Mouse (Mus musculus): ENCODE measurements around the gene Edn2. TPM values are rescaled to one million over a fixed set of nuclear protein-coding genes. Genes with fewer than 3 reads are reported as not detected.

Edn2 gene
- total and polyA plus RNA-seq, 2 experiments, result not detected

DNA sequence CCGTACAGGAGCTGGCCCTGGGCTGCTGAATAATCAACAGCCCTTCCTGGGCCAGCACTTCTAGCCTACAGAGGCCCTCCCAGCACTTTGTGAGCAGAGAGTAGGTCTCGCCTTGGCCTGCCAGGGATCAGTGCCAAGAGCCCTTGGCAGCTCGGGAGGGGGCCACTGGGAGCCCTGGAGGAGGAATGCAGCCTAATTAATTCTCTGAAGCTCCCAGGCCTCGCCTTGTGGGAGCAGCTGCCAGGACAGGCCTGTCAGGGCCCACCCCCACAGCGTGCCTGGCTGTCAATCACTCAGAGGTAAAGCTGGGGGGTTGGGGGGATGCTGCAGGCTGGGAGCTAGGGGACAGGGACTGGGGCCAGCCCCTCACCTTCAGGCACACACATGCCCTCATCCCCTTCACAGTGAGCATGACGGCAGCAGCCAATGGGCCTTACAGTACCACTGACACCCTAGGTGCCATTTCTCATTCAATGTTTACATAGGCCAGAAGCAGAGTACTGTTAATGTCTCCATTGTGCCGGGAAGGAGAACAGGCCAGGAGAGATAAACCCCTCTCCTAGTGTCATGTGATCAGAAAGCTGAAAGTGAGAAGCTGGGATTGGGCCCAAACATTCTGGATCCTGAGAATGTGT is 11.2 kb downstream of the Edn2 start:
- H3K9ac ChIP-seq (ENCODE audit: low read depth, low read length), result no peak overlapping the region
- 51% methylated on average over 7 of the region's 7 CpGs for WGBS
- no peak for DNase-seq (ENCODE audit: extremely low read depth, low read depth, low spot score)
- H3K4me1 ChIP-seq (ENCODE audit: control insufficient read depth, insufficient read depth, low read length), result no peaks in the 10 kb centered on the region
- no peak overlapping the region for H3K27ac ChIP-seq (replicated peaks; ENCODE audit: insufficient read depth, low read depth, low read length)
- no peaks in the 10 kb centered on the region for H3K36me3 ChIP-seq (ENCODE audit: control insufficient read depth, insufficient read depth, low read length)
- no peak overlapping the region for H3K4me3 ChIP-seq (ENCODE audit: insufficient read depth, low read depth, low read length)
- TF ChIP-seq CTCF (IDR thresholded peaks at IDR 0.05; ENCODE audit: low read depth, low read length) (no peak), POLR2A (IDR thresholded peaks at IDR 0.05; ENCODE audit: extremely low read depth, insufficient read depth, low read length) (no peak)
- no peaks in the 10 kb centered on the region for H3K27me3 ChIP-seq (ENCODE audit: control insufficient read depth, insufficient read depth, low read length)
- H3K79me2 ChIP-seq (ENCODE audit: control insufficient read depth, insufficient read depth, low read length), result no peaks in the 10 kb centered on the region

DNA sequence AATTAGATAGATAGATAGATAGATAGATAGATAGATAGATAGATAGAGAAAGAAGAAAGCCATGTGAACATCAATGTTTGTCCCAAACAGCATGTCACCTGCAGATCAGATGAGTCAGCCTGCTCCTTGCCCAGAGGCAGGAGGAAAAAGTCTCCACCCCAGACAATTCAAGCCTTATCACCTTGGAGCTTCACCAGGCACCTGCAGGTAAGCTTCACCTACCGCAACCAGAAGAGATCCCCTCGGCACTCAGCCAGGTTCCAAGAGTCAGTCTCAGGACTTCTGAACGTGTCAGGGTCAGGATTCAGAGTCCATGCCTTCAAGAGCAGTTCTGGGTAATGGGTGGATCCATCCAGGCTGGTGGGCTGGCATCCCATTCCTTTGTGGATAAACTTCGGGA is 18.1 kb downstream of the Edn2 start:
- WGBS, result 67% methylated on average over 4 of the region's 4 CpGs
- H3K4me1 ChIP-seq (ENCODE audit: control insufficient read depth, insufficient read depth, low read length), result no peaks in the 10 kb centered on the region
- H3K36me3 ChIP-seq (ENCODE audit: control insufficient read depth, insufficient read depth, low read length), result no peaks in the 10 kb centered on the region
- H3K9ac ChIP-seq (ENCODE audit: low read depth, low read length), result no peak overlapping the region
- H3K79me2 ChIP-seq (ENCODE audit: control insufficient read depth, insufficient read depth, low read length), result no peaks in the 10 kb centered on the region
- DNase-seq (ENCODE audit: extremely low read depth, low read depth, low spot score), result no peak
- H3K27ac ChIP-seq (replicated peaks; ENCODE audit: insufficient read depth, low read depth, low read length), result no peak overlapping the region
- H3K27me3 ChIP-seq (ENCODE audit: control insufficient read depth, insufficient read depth, low read length), result no peaks in the 10 kb centered on the region
- no peak overlapping the region for H3K4me3 ChIP-seq (ENCODE audit: insufficient read depth, low read depth, low read length)
- no peak for TF ChIP-seq POLR2A (IDR thresholded peaks at IDR 0.05; ENCODE audit: extremely low read depth, insufficient read depth, low read length)
- no peak for TF ChIP-seq CTCF (IDR thresholded peaks at IDR 0.05; ENCODE audit: low read depth, low read length)

DNA sequence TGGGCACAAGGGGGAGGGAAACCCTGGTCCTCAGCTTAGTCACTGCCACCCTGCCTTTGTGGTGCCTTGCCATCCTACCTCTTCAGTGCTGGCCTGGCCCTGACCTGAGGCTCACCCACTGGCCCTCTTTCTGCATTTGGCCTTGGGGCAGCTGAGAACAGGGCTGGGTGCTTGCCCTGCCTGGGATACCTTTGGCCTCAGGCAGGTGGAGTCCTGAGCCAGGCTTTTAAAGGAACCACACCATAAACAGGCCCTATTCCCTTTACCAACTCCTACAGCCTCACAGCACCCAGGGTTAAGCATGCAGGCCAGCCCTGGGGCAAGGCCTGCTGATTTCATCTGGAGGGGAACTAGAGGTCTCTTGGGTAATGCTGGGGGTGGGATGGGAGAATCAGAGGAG is 19.5 kb downstream of the Edn2 start:
- Histone ChIP-seq H3K4me1 (ENCODE audit: control insufficient read depth, insufficient read depth, low read length) (no peaks in the 10 kb centered on the region), H3K4me3 (ENCODE audit: insufficient read depth, low read depth, low read length) (no peak overlapping the region), H3K36me3 (ENCODE audit: control insufficient read depth, insufficient read depth, low read length) (no peaks in the 10 kb centered on the region), H3K27ac (replicated peaks; ENCODE audit: insufficient read depth, low read depth, low read length) (no peak overlapping the region), H3K9ac (ENCODE audit: low read depth, low read length) (no peak overlapping the region), H3K27me3 (ENCODE audit: control insufficient read depth, insufficient read depth, low read length) (no peaks in the 10 kb centered on the region), H3K79me2 (ENCODE audit: control insufficient read depth, insufficient read depth, low read length) (no peaks in the 10 kb centered on the region)
- DNase-seq (ENCODE audit: extremely low read depth, low read depth, low spot score), result peak; percentile 14
- TF ChIP-seq POLR2A (IDR thresholded peaks at IDR 0.05; ENCODE audit: extremely low read depth, insufficient read depth, low read length), result no peak
- no peak for TF ChIP-seq CTCF (IDR thresholded peaks at IDR 0.05; ENCODE audit: low read depth, low read length)

DNA sequence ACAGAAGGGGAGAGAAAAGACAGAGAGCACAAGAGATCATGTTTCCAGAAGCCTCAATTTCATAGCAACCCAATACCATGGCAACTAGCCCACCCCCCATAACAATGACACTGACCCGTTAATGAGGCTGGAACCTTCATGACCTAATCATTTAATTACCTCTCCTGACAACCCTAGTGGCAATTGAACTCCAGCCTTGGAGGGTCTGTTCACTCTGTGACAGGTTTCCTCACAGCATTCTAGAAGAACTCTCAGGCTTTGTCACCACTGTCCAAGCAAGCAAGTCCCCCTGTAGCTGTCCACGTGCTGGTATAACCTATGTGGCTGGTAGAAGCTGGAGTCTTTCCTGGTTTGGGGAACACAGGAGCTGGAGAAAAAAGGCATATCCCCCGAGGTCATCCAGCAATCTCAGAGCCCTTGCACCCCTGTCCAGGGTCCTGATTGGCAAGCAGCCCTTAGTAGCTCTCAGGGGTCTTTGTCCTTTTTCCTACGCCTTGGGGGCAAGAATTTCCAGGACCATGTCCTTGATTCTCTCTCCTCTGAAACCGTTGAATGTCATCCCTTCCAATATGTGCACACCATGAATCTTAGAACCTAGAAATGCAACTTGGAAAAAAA is 23.5 kb downstream of the Edn2 start:
- Histone ChIP-seq H3K4me3 (ENCODE audit: insufficient read depth, low read depth, low read length) (no peak overlapping the region), H3K79me2 (ENCODE audit: control insufficient read depth, insufficient read depth, low read length) (no peaks in the 10 kb centered on the region), H3K27ac (replicated peaks; ENCODE audit: insufficient read depth, low read depth, low read length) (no peak overlapping the region), H3K36me3 (ENCODE audit: control insufficient read depth, insufficient read depth, low read length) (no peaks in the 10 kb centered on the region), H3K4me1 (ENCODE audit: control insufficient read depth, insufficient read depth, low read length) (no peaks in the 10 kb centered on the region), H3K9ac (ENCODE audit: low read depth, low read length) (no peak overlapping the region), H3K27me3 (ENCODE audit: control insufficient read depth, insufficient read depth, low read length) (no peaks in the 10 kb centered on the region)
- no peak for TF ChIP-seq POLR2A (IDR thresholded peaks at IDR 0.05; ENCODE audit: extremely low read depth, insufficient read depth, low read length)
- no peak for TF ChIP-seq CTCF (IDR thresholded peaks at IDR 0.05; ENCODE audit: low read depth, low read length)
- no peak for DNase-seq (ENCODE audit: extremely low read depth, low read depth, low spot score)
- WGBS, result 20% methylated on average over 5 of the region's 5 CpGs

DNA sequence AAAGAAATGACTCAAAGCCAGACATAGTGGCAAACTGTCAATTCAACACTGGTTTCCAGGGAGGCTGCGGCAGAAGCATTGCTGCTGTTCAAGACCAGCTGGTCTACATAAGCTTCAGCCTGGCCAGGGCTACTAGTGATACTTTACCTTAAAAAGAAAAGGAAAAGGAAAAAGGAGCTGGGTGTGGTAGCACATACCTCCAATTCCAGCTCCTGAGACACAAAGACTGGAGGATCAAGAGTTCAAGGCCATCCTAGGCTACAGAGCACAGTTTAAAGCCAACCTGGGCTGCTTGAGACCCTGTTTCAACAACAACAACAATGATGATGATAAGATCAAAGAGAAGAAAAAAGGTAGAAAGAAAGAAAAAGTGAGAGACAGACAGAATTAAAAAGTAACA is 25.4 kb downstream of the Edn2 start:
- Histone ChIP-seq H3K36me3 (ENCODE audit: control insufficient read depth, insufficient read depth, low read length) (no peaks in the 10 kb centered on the region), H3K4me1 (ENCODE audit: control insufficient read depth, insufficient read depth, low read length) (no peaks in the 10 kb centered on the region), H3K4me3 (ENCODE audit: insufficient read depth, low read depth, low read length) (no peak overlapping the region), H3K9ac (ENCODE audit: low read depth, low read length) (no peak overlapping the region), H3K79me2 (ENCODE audit: control insufficient read depth, insufficient read depth, low read length) (no peaks in the 10 kb centered on the region), H3K27me3 (ENCODE audit: control insufficient read depth, insufficient read depth, low read length) (no peaks in the 10 kb centered on the region; the same call in 1 of the 2 replicates), H3K27ac (replicated peaks; ENCODE audit: insufficient read depth, low read depth, low read length) (no peak overlapping the region)
- TF ChIP-seq POLR2A (IDR thresholded peaks at IDR 0.05; ENCODE audit: extremely low read depth, insufficient read depth, low read length), result no peak
- TF ChIP-seq CTCF (IDR thresholded peaks at IDR 0.05; ENCODE audit: low read depth, low read length), result no peak
- DNase-seq (ENCODE audit: extremely low read depth, low read depth, low spot score), result no peak
- WGBS, result 89% methylated on average over 1 of the region's 1 CpGs

DNA sequence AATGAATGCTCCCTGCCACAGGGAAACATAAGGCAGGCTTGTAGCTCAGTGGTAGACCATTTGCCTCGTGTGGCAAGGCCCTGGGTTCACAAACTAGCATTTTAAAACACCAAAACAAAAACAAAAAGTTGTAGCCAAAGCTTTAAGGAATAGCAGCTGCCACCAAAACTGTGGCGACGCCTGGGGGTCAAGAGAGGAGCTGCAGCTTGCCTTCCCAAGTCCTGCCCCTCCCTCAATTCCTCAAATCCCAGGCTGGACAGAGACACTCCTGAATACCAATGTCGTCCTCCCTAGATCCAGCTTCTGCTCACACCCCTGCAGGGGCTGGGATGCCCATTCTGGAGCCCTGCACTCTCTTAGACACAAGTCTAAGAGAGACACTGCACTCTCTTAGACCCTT is 25.9 kb downstream of the Edn2 start:
- Histone ChIP-seq H3K79me2 (ENCODE audit: control insufficient read depth, insufficient read depth, low read length) (no peaks in the 10 kb centered on the region), H3K4me3 (ENCODE audit: insufficient read depth, low read depth, low read length) (no peak overlapping the region), H3K36me3 (ENCODE audit: control insufficient read depth, insufficient read depth, low read length) (no peaks in the 10 kb centered on the region), H3K27me3 (ENCODE audit: control insufficient read depth, insufficient read depth, low read length) (no peaks in the 10 kb centered on the region; the same call in 1 of the 2 replicates), H3K4me1 (ENCODE audit: control insufficient read depth, insufficient read depth, low read length) (no peaks in the 10 kb centered on the region), H3K9ac (ENCODE audit: low read depth, low read length) (no peak overlapping the region), H3K27ac (replicated peaks; ENCODE audit: insufficient read depth, low read depth, low read length) (no peak overlapping the region)
- TF ChIP-seq POLR2A (IDR thresholded peaks at IDR 0.05; ENCODE audit: extremely low read depth, insufficient read depth, low read length) (no peak), CTCF (IDR thresholded peaks at IDR 0.05; ENCODE audit: low read depth, low read length) (peak; percentile 43)
- DNase-seq (ENCODE audit: extremely low read depth, low read depth, low spot score), result no peak
- 6% methylated on average over 4 of the region's 4 CpGs for WGBS

Data from liver, adult 2 months (tissue).